Mouse (Mus musculus): ENCODE results near the gene Ifi207. TPM values are rescaled to one million over a fixed set of nuclear protein-coding genes. Genes with fewer than 3 reads are reported as not detected.
"Not testable (repeated sequence)": the region's sequence is repeated elsewhere in the genome, so short reads cannot be mapped to it uniquely, and the experiment has no call there.

Ifi207 gene
- polyA plus RNA-seq (2016; fragmentation: Nextera tagmentation; extraction: Ambion mirVana) = 0.43 and 0.82 TPM in 2 replicates

GRCm38 (mm10) chr1:173741656-173742055 is at the start of gene Ifi207:
Gene Ifi207 (minus strand): TSS chr1:173741747.
- no peak within 1 kb of the TSS for H3K4me3 ChIP-seq
- no peaks in the 10 kb centered on the region for H3K27me3 ChIP-seq
- H3K36me3 ChIP-seq = no peaks in the 10 kb centered on the region
- no peak within 1 kb of the TSS for H3K9ac ChIP-seq (replicated peaks)
- no peak within 1 kb of the TSS for H3K27ac ChIP-seq (replicated peaks)
- no peaks in the 10 kb centered on the region for H3K9me3 ChIP-seq
- no peak for ATAC-seq (ENCODE audit: low FRiP score, low read depth)
- 80% methylated on average over 4 of the region's 4 CpGs for WGBS
- H3K4me2 ChIP-seq (replicated peaks) = no peak within 1 kb of the TSS
- no peaks in the 10 kb centered on the region for H3K4me1 ChIP-seq

- H3K4me3 ChIP-seq; H3K36me3 ChIP-seq; H3K9ac ChIP-seq (replicated peaks); H3K4me2 ChIP-seq (replicated peaks); H3K9me3 ChIP-seq; H3K27ac ChIP-seq (replicated peaks); ATAC-seq (ENCODE audit: low FRiP score, low read depth); H3K27me3 ChIP-seq; H3K4me1 ChIP-seq: not testable (repeated sequence)
- WGBS = 54% methylated on average over 3 of the region's 3 CpGs
Observed at GRCm38 (mm10) chr1:173773457-173773856, 31.9 kb upstream of the Ifi207 start.

- H3K36me3 ChIP-seq; H3K9me3 ChIP-seq; H3K27me3 ChIP-seq; H3K9ac ChIP-seq (replicated peaks); ATAC-seq (ENCODE audit: low FRiP score, low read depth); H3K4me3 ChIP-seq; H3K4me1 ChIP-seq; H3K27ac ChIP-seq (replicated peaks); H3K4me2 ChIP-seq (replicated peaks): not testable (repeated sequence)
- WGBS = 87% methylated on average over 5 of the region's 5 CpGs
Observed at GRCm38 (mm10) chr1:173766848-173767617, 25.5 kb upstream of the Ifi207 start, which contains the start of gene Ifi204. Gene Ifi204 (minus strand): TSS chr1:173766943.

GRCm38 (mm10) chr1:173760032-173760431 is 18.5 kb upstream of the Ifi207 start:
- not testable (repeated sequence) for H3K9me3 ChIP-seq; ATAC-seq (ENCODE audit: low FRiP score, low read depth)
- WGBS = 96% methylated on average over 5 of the region's 5 CpGs

GRCm38 (mm10) chr1:173742262-173742661 is 715 bp upstream of the Ifi207 start:
- Histone ChIP-seq H3K4me3 (no peak overlapping the region), H3K9ac (replicated peaks) (no peak overlapping the region), H3K9me3 (no peaks in the 10 kb centered on the region), H3K36me3 (no peaks in the 10 kb centered on the region), H3K4me1 (no peaks in the 10 kb centered on the region), H3K4me2 (replicated peaks) (no peak overlapping the region), H3K27ac (replicated peaks) (no peak overlapping the region), H3K27me3 (no peaks in the 10 kb centered on the region)
- ATAC-seq (ENCODE audit: low FRiP score, low read depth) = no peak
- 78% methylated on average over 1 of the region's 1 CpGs for WGBS

More at GRCm38 (mm10) chr1:173760032-173760431, 18.5 kb upstream of the Ifi207 start:
- not testable (repeated sequence) for H3K27me3 ChIP-seq; H3K4me3 ChIP-seq; H3K9ac ChIP-seq (replicated peaks); H3K27ac ChIP-seq (replicated peaks); H3K36me3 ChIP-seq; H3K4me2 ChIP-seq (replicated peaks); H3K4me1 ChIP-seq

- Histone ChIP-seq H3K4me3 (no peak overlapping the region), H3K9ac (replicated peaks) (no peak overlapping the region), H3K27ac (replicated peaks) (no peak overlapping the region), H3K27me3 (no peaks in the 10 kb centered on the region), H3K36me3 (no peaks in the 10 kb centered on the region), H3K4me1 (no peaks in the 10 kb centered on the region), H3K4me2 (replicated peaks) (no peak overlapping the region), H3K9me3 (no peaks in the 10 kb centered on the region)
- no peak for ATAC-seq (ENCODE audit: low FRiP score, low read depth)
Observed at GRCm38 (mm10) chr1:173740537-173740936, 1.0 kb downstream of the Ifi207 start.

GRCm38 (mm10) chr1:173736986-173737385 is 4.6 kb downstream of the Ifi207 start:
- Histone ChIP-seq H3K4me3 (no peak overlapping the region), H3K36me3 (no peaks in the 10 kb centered on the region), H3K4me1 (no peaks in the 10 kb centered on the region), H3K27ac (replicated peaks) (no peak overlapping the region), H3K4me2 (replicated peaks) (no peak overlapping the region), H3K9me3 (no peaks in the 10 kb centered on the region), H3K27me3 (no peaks in the 10 kb centered on the region), H3K9ac (replicated peaks) (no peak overlapping the region)
- 83% methylated on average over 2 of the region's 2 CpGs for WGBS
- ATAC-seq (ENCODE audit: low FRiP score, low read depth) = no peak

- not testable (repeated sequence) for H3K27me3 ChIP-seq; H3K9ac ChIP-seq (replicated peaks); H3K36me3 ChIP-seq; ATAC-seq (ENCODE audit: low FRiP score, low read depth); H3K9me3 ChIP-seq; H3K4me3 ChIP-seq; H3K27ac ChIP-seq (replicated peaks); H3K4me1 ChIP-seq; H3K4me2 ChIP-seq (replicated peaks)
- WGBS = 83% methylated on average over 4 of the region's 4 CpGs
Observed at GRCm38 (mm10) chr1:173735015-173735414, 6.5 kb downstream of the Ifi207 start.

- H3K4me1 ChIP-seq = no peaks in the 10 kb centered on the region
- H3K27ac ChIP-seq (replicated peaks) = no peak overlapping the region
- 48% methylated on average over 7 of the region's 7 CpGs for WGBS
- no peak overlapping the region for H3K4me2 ChIP-seq (replicated peaks)
- H3K9me3 ChIP-seq = no peaks in the 10 kb centered on the region
- H3K27me3 ChIP-seq = no peaks in the 10 kb centered on the region
- no peaks in the 10 kb centered on the region for H3K36me3 ChIP-seq
- no peak overlapping the region for H3K4me3 ChIP-seq
- H3K9ac ChIP-seq (replicated peaks) = no peak overlapping the region
- no peak for ATAC-seq (ENCODE audit: low FRiP score, low read depth)
Observed at GRCm38 (mm10) chr1:173733219-173733618, 8.3 kb downstream of the Ifi207 start.

- Histone ChIP-seq H3K36me3 (no peaks in the 10 kb centered on the region), H3K9ac (replicated peaks) (no peak overlapping the region), H3K27me3 (no peaks in the 10 kb centered on the region), H3K9me3 (no peaks in the 10 kb centered on the region), H3K4me1 (no peaks in the 10 kb centered on the region), H3K4me2 (replicated peaks) (no peak overlapping the region), H3K4me3 (no peak overlapping the region), H3K27ac (replicated peaks) (no peak overlapping the region)
- 97% methylated on average over 1 of the region's 1 CpGs for WGBS
- ATAC-seq (ENCODE audit: low FRiP score, low read depth) = no peak
Observed at GRCm38 (mm10) chr1:173694270-173694669, 47.3 kb downstream of the Ifi207 start.

GRCm38 (mm10) chr1:173678605-173679004 is 62.9 kb downstream of the Ifi207 start:
- H3K36me3 ChIP-seq; H3K27me3 ChIP-seq; H3K9me3 ChIP-seq; H3K9ac ChIP-seq (replicated peaks); H3K4me1 ChIP-seq; H3K27ac ChIP-seq (replicated peaks); H3K4me2 ChIP-seq (replicated peaks); H3K4me3 ChIP-seq; ATAC-seq (ENCODE audit: low FRiP score, low read depth): not testable (repeated sequence)
- 75% methylated on average over 1 of the region's 1 CpGs for WGBS

- not testable (repeated sequence) for H3K4me1 ChIP-seq; H3K4me3 ChIP-seq; H3K4me2 ChIP-seq (replicated peaks); H3K9me3 ChIP-seq; H3K27me3 ChIP-seq; H3K27ac ChIP-seq (replicated peaks); H3K36me3 ChIP-seq; ATAC-seq (ENCODE audit: low FRiP score, low read depth); H3K9ac ChIP-seq (replicated peaks)
- 52% methylated on average over 3 of the region's 3 CpGs for WGBS
Observed at GRCm38 (mm10) chr1:173673458-173674097, 68.0 kb downstream of the Ifi207 start, which contains the start of gene Ifi208. Gene Ifi208 (plus strand): TSS chr1:173673675.

Data from midbrain, embryonic 12.5 days (tissue).